Mouse (Mus musculus) liver, adult 2 months (tissue): ENCODE measurements at regions not wholly inside any gene's neighbourhood (a gene's known extent, or its start where the extent isn't known, plus 50 kb on each side); places are given as distances from the start of the nearest gene placed in this dataset.
"Not testable (repeated sequence)": the region's sequence is repeated elsewhere in the genome, so short reads cannot be mapped to it uniquely, and the experiment has no call there.

Experiments
- DNase-seq: peaks from one replicate; pipeline ENCODE4 v3.0.0-alpha.2; 2011; ENCODE audit warnings: low read depth, low spot score; ENCODE audit errors: extremely low read depth
- H3K27ac ChIP-seq: fragments of 200-500 bp; replicated peaks from 2 replicates; pipeline ENCODE4 v1.5.1; 2012; ENCODE audit warnings: low read depth, mild to moderate bottlenecking, control low read depth, inconsistent platforms, low read length; ENCODE audit not compliant: insufficient read depth
- H3K27me3 ChIP-seq: fragments of 200-500 bp; 2 replicates; pipeline ENCODE4 v1.6.1; 2012; ENCODE audit warnings: mild to moderate bottlenecking, moderate library complexity, low read length, inconsistent platforms; ENCODE audit not compliant: control insufficient read depth, insufficient read depth
- H3K36me3 ChIP-seq: fragments of 200-500 bp; 2 replicates; pipeline ENCODE4 v1.6.1; 2012; ENCODE audit warnings: low read length, inconsistent platforms; ENCODE audit not compliant: control insufficient read depth, insufficient read depth
- H3K4me1 ChIP-seq: fragments of 200-500 bp; 2 replicates; pipeline ENCODE4 v1.6.1; 2011; ENCODE audit warnings: low read length; ENCODE audit not compliant: control insufficient read depth, insufficient read depth
- H3K4me3 ChIP-seq: fragments of 200-500 bp; 2 replicates; pipeline ENCODE4 v1.5.1; 2011; ENCODE audit warnings: low read depth, mild to moderate bottlenecking, control low read depth, low read length, moderate library complexity; ENCODE audit not compliant: insufficient read depth
- H3K79me2 ChIP-seq: fragments of 200-500 bp; 2 replicates; pipeline ENCODE4 v1.6.1; 2012; ENCODE audit warnings: inconsistent platforms, mild to moderate bottlenecking, low read length, moderate library complexity; ENCODE audit not compliant: control insufficient read depth, insufficient read depth
- H3K9ac ChIP-seq: fragments of 200-500 bp; 2 replicates; pipeline ENCODE4 v1.6.1; 2012; ENCODE audit warnings: low read depth, mild to moderate bottlenecking, control low read depth, inconsistent platforms, low read length
- CTCF ChIP-seq: fragments of 200-500 bp; IDR thresholded peaks from 2 replicates; pipeline ENCODE4 v1.5.1; 2011; ENCODE audit warnings: low read depth, low read length, control low read depth
- POLR2A ChIP-seq: fragments of 200-500 bp; IDR thresholded peaks from 2 replicates; pipeline ENCODE4 v1.6.1; 2011; ENCODE audit warnings: low read length, control low read depth; ENCODE audit not compliant: insufficient read depth; ENCODE audit errors: extremely low read depth
- WGBS: fragments of 180-500 bp; shearing (Covaris S2); methylation state at CpG from one replicate; pipeline ENCODE4 v1.1.7; 2018; 5-methylcytosine and 5-hydroxymethylcytosine counted together

DNA sequence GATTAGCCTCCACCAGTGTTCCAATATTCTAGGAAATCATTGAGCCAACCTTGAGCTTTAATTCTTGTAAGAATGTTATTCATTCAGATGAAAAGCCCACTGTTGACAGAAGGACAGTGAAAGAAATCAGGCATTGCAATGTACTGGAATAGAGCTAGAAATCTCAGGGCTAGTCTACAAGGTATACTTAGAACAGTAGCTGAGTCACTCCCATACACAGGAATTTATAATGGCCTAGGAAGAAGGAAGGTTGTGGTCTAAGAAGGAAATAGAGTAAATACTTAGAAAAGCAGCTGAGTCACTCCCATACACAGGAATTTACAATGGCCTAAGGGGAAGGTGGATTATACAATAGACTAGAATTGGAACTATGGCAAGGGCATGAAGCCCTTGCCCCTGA lies 174.6 kb downstream of the Fam181b start:
- not testable (repeated sequence) for H3K27ac ChIP-seq, H3K79me2 ChIP-seq, H3K9ac ChIP-seq, H3K4me3 ChIP-seq, H3K36me3 ChIP-seq, H3K4me1 ChIP-seq, H3K27me3 ChIP-seq, DNase-seq

DNA sequence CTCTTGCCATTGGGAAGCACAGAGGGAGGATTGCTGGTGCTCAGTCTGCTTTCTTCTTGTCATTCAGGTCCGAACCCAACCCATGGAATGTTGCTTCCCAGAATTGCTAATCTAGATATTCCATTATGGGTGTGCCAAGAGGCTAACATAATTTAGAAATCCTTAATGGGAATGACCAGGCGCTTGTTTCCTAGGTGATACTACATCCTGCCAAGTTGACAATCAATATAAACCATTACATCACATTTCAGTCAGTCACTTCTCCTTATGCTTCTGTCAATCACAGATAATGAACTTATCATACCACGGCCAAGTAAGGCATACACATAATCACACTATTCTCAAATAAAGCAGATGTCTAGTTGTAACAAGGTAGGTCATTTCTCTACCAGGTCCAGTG lies 206.1 kb downstream of the Fam181b start:
- WGBS, result 49% methylated on average over 3 of the region's 3 CpGs

DNA sequence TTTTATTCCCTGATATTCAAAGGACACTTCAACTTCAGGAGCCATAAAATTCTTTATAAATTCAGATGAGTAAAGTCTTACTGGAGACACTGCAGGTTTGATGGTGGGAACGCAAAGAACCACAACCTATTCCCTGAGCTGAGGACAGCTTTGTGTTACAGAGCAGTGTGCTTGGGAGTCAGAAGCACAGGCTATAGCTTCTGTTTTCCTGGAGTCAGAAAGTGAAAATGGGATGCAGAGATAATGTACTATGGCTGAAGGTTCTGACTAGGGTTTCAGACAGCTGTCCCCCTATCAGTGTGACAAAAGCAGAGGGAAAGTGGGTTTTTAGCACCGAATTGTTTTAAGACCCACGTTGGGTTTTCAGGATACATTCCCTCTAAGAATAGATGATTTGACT lies 211.8 kb downstream of the Fam181b start:
- WGBS, result 74% methylated on average over 3 of the region's 3 CpGs
- no peaks in the 10 kb centered on the region for H3K36me3 ChIP-seq
- TF ChIP-seq POLR2A, result no peak
- no peak for TF ChIP-seq CTCF
- H3K4me1 ChIP-seq, result no peaks in the 10 kb centered on the region
- no peaks in the 10 kb centered on the region for H3K27me3 ChIP-seq
- H3K9ac ChIP-seq, result no peak overlapping the region
- no peak for DNase-seq
- H3K79me2 ChIP-seq, result no peaks in the 10 kb centered on the region
- no peak overlapping the region for H3K4me3 ChIP-seq
- no peak overlapping the region for H3K27ac ChIP-seq

More for the DNA sequence above, 206.1 kb downstream of the Fam181b start:
- no peak overlapping the region for H3K4me3 ChIP-seq
- TF ChIP-seq POLR2A (no peak), CTCF (no peak)
- no peak overlapping the region for H3K9ac ChIP-seq
- H3K27me3 ChIP-seq, result no peaks in the 10 kb centered on the region
- H3K36me3 ChIP-seq, result no peaks in the 10 kb centered on the region
- H3K79me2 ChIP-seq, result no peaks in the 10 kb centered on the region
- no peak overlapping the region for H3K27ac ChIP-seq
- DNase-seq, result peak; percentile 31
- H3K4me1 ChIP-seq, result no peaks in the 10 kb centered on the region

DNA sequence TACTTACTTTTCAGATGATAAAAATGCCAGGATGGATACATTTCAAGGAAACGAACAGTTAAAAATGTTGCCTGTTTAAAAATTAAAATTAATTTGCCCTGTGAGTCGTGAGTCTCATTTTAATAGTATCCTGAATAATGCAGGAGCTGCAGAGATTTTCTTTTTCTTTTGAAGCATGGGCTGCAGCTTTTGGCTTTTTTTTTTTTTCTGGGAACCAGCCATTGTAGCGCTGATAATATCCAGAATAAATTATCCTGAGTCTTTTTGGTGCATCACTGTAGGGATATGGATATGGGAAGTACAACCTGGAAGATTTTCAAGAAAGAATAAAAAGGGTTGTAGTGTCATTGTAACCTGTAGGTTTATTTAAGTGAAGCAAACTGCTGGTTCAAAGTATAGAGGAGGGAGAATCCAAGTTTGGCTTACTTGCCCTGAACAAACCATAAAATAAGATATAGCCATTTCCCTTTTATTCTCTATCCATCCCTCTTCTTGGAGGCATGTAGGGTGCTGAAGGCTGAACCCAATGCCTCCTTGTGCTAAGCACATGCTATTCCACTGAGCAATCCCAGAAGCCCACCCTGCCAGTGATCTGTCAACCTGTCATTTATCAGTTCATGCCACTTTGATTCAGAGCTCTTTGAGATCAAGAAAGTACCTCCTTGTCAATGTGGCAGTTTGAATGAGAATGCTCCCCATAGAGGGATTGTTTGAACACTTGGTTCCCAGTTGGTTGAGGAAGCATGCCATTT lies 212.5 kb downstream of the Fam181b start:
- H3K27ac ChIP-seq, result no peak overlapping the region
- WGBS, result 66% methylated on average over 3 of the region's 3 CpGs
- no peaks in the 10 kb centered on the region for H3K4me1 ChIP-seq
- H3K9ac ChIP-seq, result no peak overlapping the region
- H3K4me3 ChIP-seq, result no peak overlapping the region
- no peak for TF ChIP-seq CTCF
- H3K36me3 ChIP-seq, result no peaks in the 10 kb centered on the region
- no peaks in the 10 kb centered on the region for H3K79me2 ChIP-seq
- DNase-seq, result no peak
- no peaks in the 10 kb centered on the region for H3K27me3 ChIP-seq

DNA sequence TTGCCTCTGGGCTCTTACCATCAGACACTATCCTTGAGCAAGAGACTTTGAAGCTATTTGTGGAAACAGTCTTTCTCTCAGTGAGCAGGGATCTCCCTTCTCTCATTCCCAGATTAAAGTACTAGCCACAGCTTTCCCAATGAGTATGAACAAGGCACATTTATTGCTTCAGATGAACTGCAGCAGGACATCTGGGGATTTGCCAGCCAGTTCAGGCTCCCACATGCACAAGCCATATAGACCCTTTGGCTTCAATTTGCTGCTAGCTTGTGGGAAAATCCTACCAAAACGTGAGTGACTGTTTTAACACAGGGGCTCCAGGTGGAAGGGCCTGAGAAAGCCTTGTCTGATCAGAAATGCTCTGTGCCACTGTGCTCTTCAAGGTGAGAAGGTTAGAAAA lies 233.1 kb downstream of the Fam181b start:
- no peak overlapping the region for H3K9ac ChIP-seq
- H3K4me1 ChIP-seq, result no peaks in the 10 kb centered on the region
- H3K79me2 ChIP-seq, result no peaks in the 10 kb centered on the region
- DNase-seq, result no peak
- WGBS, result 40% methylated on average over 1 of the region's 1 CpGs
- no peaks in the 10 kb centered on the region for H3K27me3 ChIP-seq
- TF ChIP-seq POLR2A, result no peak
- no peak for TF ChIP-seq CTCF
- H3K4me3 ChIP-seq, result no peak overlapping the region
- H3K36me3 ChIP-seq, result no peaks in the 10 kb centered on the region
- H3K27ac ChIP-seq, result no peak overlapping the region

DNA sequence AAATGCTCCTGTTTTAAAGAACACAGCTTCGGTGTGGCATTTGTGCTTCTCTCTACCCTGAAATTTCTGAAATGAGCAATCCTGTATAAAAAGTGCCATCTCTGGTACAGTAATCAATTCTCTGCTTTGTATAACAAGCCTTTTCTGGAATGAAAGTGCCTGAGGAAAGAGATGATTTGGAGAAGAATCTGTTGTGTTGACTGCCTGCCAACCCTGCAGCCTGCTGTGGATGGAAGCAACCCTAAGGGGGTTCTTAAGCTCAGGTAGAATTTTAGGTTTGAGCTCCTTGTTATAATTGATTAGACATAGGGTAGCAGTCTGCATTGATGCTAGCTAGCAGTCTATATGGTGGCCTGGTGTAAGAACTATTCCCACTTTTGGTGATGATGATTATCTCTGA lies 251.7 kb downstream of the Fam181b start:
- no peaks in the 10 kb centered on the region for H3K27me3 ChIP-seq
- H3K4me3 ChIP-seq, result no peak overlapping the region
- H3K27ac ChIP-seq, result no peak overlapping the region
- TF ChIP-seq POLR2A, result no peak
- 85% methylated on average over 1 of the region's 1 CpGs for WGBS
- H3K79me2 ChIP-seq, result no peaks in the 10 kb centered on the region
- H3K9ac ChIP-seq, result no peak overlapping the region
- no peak for DNase-seq
- H3K36me3 ChIP-seq, result no peaks in the 10 kb centered on the region
- H3K4me1 ChIP-seq, result no peaks in the 10 kb centered on the region
